In genomic region chr1:52233143-52233713, GRCm38 (mm10) we compare ENCODE assay signal across 7 mouse cellular contexts. TPM values are rescaled to one million over a fixed set of nuclear protein-coding genes. Genes with fewer than 3 reads are reported as not detected.
A peak's percentile ranks its signal among the peaks of the same experiment; 100 is the strongest.
DNase-seq lines count a peak whose midpoint lies in the region; ATAC-seq lines count a peak whose summit lies in the region.

Gene Gls (minus strand): TSS chr1:52233232.

- H3K9me3 ChIP-seq in intestine, embryonic 16.5 days (ENCODE audit: control insufficient read depth, low read length), result no peaks in the 10 kb centered on the region
- H3K9me3 ChIP-seq in midbrain, embryonic 11.5 days (ENCODE audit: control insufficient read depth, low read length), result no peaks in the 10 kb centered on the region

- H3K4me3 ChIP-seq in intestine, embryonic 16.5 days (ENCODE audit: low read length), result peak within 1 kb of the TSS; percentile 96
- H3K4me3 ChIP-seq in midbrain, embryonic 11.5 days (ENCODE audit: low read depth, low read length), result peak within 1 kb of the TSS; percentile 91

- H3K4me2 ChIP-seq in intestine, embryonic 16.5 days (ENCODE audit: low read depth, low read length), result peak within 1 kb of the TSS; percentile 83
- peak within 1 kb of the TSS; percentile 60 for H3K4me2 ChIP-seq in midbrain, embryonic 11.5 days

- peak within 1 kb of the TSS; percentile 96 for H3K27ac ChIP-seq in intestine, embryonic 16.5 days (ENCODE audit: low read length)
- peak within 1 kb of the TSS; percentile 87 for H3K27ac ChIP-seq in midbrain, embryonic 11.5 days (ENCODE audit: low read depth, low read length)

- H3K4me1 ChIP-seq in intestine, embryonic 16.5 days (ENCODE audit: control insufficient read depth, insufficient read depth, low read length), result peaks cover 6% of the 10 kb centered on the region
- H3K4me1 ChIP-seq in midbrain, embryonic 11.5 days (ENCODE audit: control insufficient read depth, insufficient read depth, low read length), result 0 out of 2 replicates have a peak, but pooled peaks cover 5% of the 10 kb centered on the region

- ATAC-seq in intestine, embryonic 16.5 days, result peak; percentile 99
- ATAC-seq in midbrain, embryonic 11.5 days (ENCODE audit: low FRiP score), result peak; percentile 99

- peak; percentile 97 for DNase-seq in adrenal gland, adult 8-10 months
- DNase-seq in embryo, embryonic 9.5 days (ENCODE audit: extremely low spot score), result peak; percentile 95
- peak; percentile 91 to 96 for DNase-seq in gastrocnemius, postnatal 4 days (ENCODE audit: low spot score in 2 of 2)
- peak; percentile 97 for DNase-seq in left cerebral cortex, postnatal 36 days (ENCODE audit: low spot score in 2 of 2)
- DNase-seq in midbrain, embryonic 11.5 days (ENCODE audit: low spot score, missing footprints), result peak; percentile 97
- DNase-seq in skeletal muscle tissue, adult 2 months (ENCODE audit: low read depth, low spot score), result peak; percentile 99

- under 1% methylated on average over 42 of the region's 46 CpGs for WGBS in intestine, embryonic 16.5 days
- WGBS in midbrain, embryonic 11.5 days, result under 1% methylated on average over 32 of the region's 46 CpGs

- H3K27me3 ChIP-seq in intestine, embryonic 16.5 days (replicated peaks; ENCODE audit: control insufficient read depth, insufficient read depth, low read length), result no peaks in the 10 kb centered on the region
- no peaks in the 10 kb centered on the region; the same call in 1 of the 2 replicates for H3K27me3 ChIP-seq in midbrain, embryonic 11.5 days (ENCODE audit: control insufficient read depth, insufficient read depth, low read length)

- H3K36me3 ChIP-seq in intestine, embryonic 16.5 days (ENCODE audit: control insufficient read depth, insufficient read depth, low read length), result no peaks in the 10 kb centered on the region
- H3K36me3 ChIP-seq in midbrain, embryonic 11.5 days (ENCODE audit: control insufficient read depth, insufficient read depth, low read length), result no peaks in the 10 kb centered on the region

- H3K9ac ChIP-seq in intestine, embryonic 16.5 days (ENCODE audit: low read depth, low read length), result peak within 1 kb of the TSS; percentile 98
- peak within 1 kb of the TSS; percentile 92 for H3K9ac ChIP-seq in midbrain, embryonic 11.5 days (ENCODE audit: low read length)

- intact Hi-C loops in left cerebral cortex, postnatal 36 days (cut with DNase I), result loop anchor here (2.0 to 5.0 kb wide), 2 partner anchors 48 to 76 kb away; no protein-coding TSS in a partner anchor

RNA-seq across cellular contexts. Expression of gene Gls, which starts in this region (rescaled TPM):
- total RNA-seq in adrenal gland, adult 8-10 months (2022), result 100 to 1,000 TPM; 106 to 141 (median 122) TPM
- total RNA-seq in gastrocnemius, postnatal 4 days (2021), result 10 to 100 TPM; 60.2 to 71.3 TPM
- 21.0 and 22.9 TPM in 2 replicates for polyA plus RNA-seq in intestine, embryonic 16.5 days (2015; fragmentation: Nextera tagmentation; extraction: Ambion mirVana)
- 100 to 1,000 TPM; 331 to 391 TPM for total RNA-seq in left cerebral cortex, postnatal 36 days (2021)
- 28.8 and 31.1 TPM in 2 replicates for polyA plus RNA-seq in midbrain, embryonic 11.5 days (2014; fragmentation: Nextera tagmentation; extraction: Ambion mirVana)

Comparison
In these comparisons a context has a peak if more than half of its experiments do, and no peak if none do; other contexts are left out.
1. Peak in every context shown above with its lines: DNase-seq, ATAC-seq, H3K4me3 ChIP-seq and H3K27ac ChIP-seq.